Mouse (Mus musculus) embryonic facial prominence, embryonic 10.5 days (tissue): ENCODE measurements around the gene Noct. TPM values are rescaled to one million over a fixed set of nuclear protein-coding genes. Genes with fewer than 3 reads are reported as not detected.

Source experiments
- DNase-seq: peaks from one replicate; pipeline ENCODE4 v3.0.0-alpha.2; 2017; ENCODE audit warnings: low spot score
- H3K27ac ChIP-seq: fragments of 300-500 bp; sonication (generic); replicated peaks from 2 replicates; pipeline ENCODE4 v1.5.1; 2016; ENCODE audit warnings: mild to moderate bottlenecking
- H3K27me3 ChIP-seq: fragments of 300-500 bp; sonication (generic); replicated peaks from 2 replicates; pipeline ENCODE4 v1.6.1; 2016; ENCODE audit warnings: low read depth, mild to moderate bottlenecking; ENCODE audit not compliant: poor library complexity, severe bottlenecking
- H3K36me3 ChIP-seq: fragments of 300-500 bp; sonication (generic); replicated peaks from 2 replicates; pipeline ENCODE4 v1.6.1; 2016; ENCODE audit warnings: mild to moderate bottlenecking, moderate library complexity
- H3K4me1 ChIP-seq: fragments of 300-500 bp; sonication (generic); 2 replicates; pipeline ENCODE4 v1.6.1; 2016
- H3K4me3 ChIP-seq: fragments of 300-500 bp; sonication (generic); 2 replicates; pipeline ENCODE4 v1.5.1; 2016; ENCODE audit warnings: mild to moderate bottlenecking, moderate library complexity
- H3K9me3 ChIP-seq: fragments of 300-500 bp; sonication (generic); 2 replicates; pipeline ENCODE4 v1.6.1; 2016; ENCODE audit warnings: mild to moderate bottlenecking
- WGBS: fragments of 180-500 bp; shearing (Covaris S2); methylation state at CpG from one replicate; pipeline ENCODE4 v1.1.7; 2016; 5-methylcytosine and 5-hydroxymethylcytosine counted together
- microRNA-seq: library from miRNA; unstranded; fragments of <30 nt; microRNA quantifications from one replicate; pipeline ENCODE4, GENCODE M21; 2017
- polyA plus RNA-seq: library from polyadenylated mRNA; unstranded; fragments of >200 nt; fragmentation: Nextera tagmentation; extraction: Ambion mirVana; gene quantifications from 2 replicates; pipeline ENCODE4 v1.2.1, GENCODE M21; 2016

The Noct gene
- polyA plus RNA-seq, 1 experiment from 2014 or later = 9.6 TPM

GRCm38 (mm10) chr3:51294251-51294650 is 70.0 kb downstream of the Noct start:
- H3K36me3 ChIP-seq = peaks cover 28% of the 10 kb centered on the region
- 57% methylated on average over 2 of the region's 2 CpGs for WGBS
- H3K9me3 ChIP-seq = no peaks in the 10 kb centered on the region
- H3K27ac ChIP-seq = no peak overlapping the region
- H3K4me3 ChIP-seq = no peak overlapping the region
- no peak for DNase-seq
- no peaks in the 10 kb centered on the region for H3K27me3 ChIP-seq
- no peaks in the 10 kb centered on the region for H3K4me1 ChIP-seq

- H3K4me3 ChIP-seq = no peak overlapping the region
- no peak for DNase-seq
- H3K27me3 ChIP-seq = no peaks in the 10 kb centered on the region
- H3K9me3 ChIP-seq = no peaks in the 10 kb centered on the region
- H3K36me3 ChIP-seq = peaks cover 28% of the 10 kb centered on the region
- WGBS = 75% methylated on average over 2 of the region's 2 CpGs
- H3K4me1 ChIP-seq = no peaks in the 10 kb centered on the region
- no peak overlapping the region for H3K27ac ChIP-seq
Observed at GRCm38 (mm10) chr3:51295225-51295624, 71.0 kb downstream of the Noct start.

- WGBS = 82% methylated on average over 1 of the region's 1 CpGs
Observed at GRCm38 (mm10) chr3:51296790-51297189, 72.5 kb downstream of the Noct start.

More at GRCm38 (mm10) chr3:51296790-51297189, 72.5 kb downstream of the Noct start:
- no peak overlapping the region for H3K27ac ChIP-seq
- H3K4me3 ChIP-seq = no peak overlapping the region
- DNase-seq = no peak
- peaks cover 32% of the 10 kb centered on the region for H3K36me3 ChIP-seq
- H3K9me3 ChIP-seq = no peaks in the 10 kb centered on the region
- no peaks in the 10 kb centered on the region for H3K4me1 ChIP-seq
- H3K27me3 ChIP-seq = no peaks in the 10 kb centered on the region

Small RNA genes lying within 50 kb of the gene (microRNA-seq; reads per million reads assigned to microRNA genes)
- not detected for gene Gm24282

Other genes with a start within 250 kb of the Noct start
- gene Elf2, start 116.2 kb downstream of the Noct start, polyA plus RNA-seq = 42.0 and 49.2 TPM in 2 replicates
- gene Mgarp, start 172.3 kb downstream of the Noct start, polyA plus RNA-seq = 8.0 and 8.7 TPM in 2 replicates
- 646 and 663 TPM in 2 replicates for gene Ndufc1, start 184.5 kb downstream of the Noct start, polyA plus RNA-seq
- 68.2 and 69.9 TPM in 2 replicates for gene Naa15, start 190.7 kb downstream of the Noct start, polyA plus RNA-seq